Mouse (Mus musculus) MEL (cell line): ENCODE data around the gene Gba2. TPM values are rescaled to one million over a fixed set of nuclear protein-coding genes. Genes with fewer than 3 reads are reported as not detected.

Experiments used
- DNase-seq: peaks from one replicate; pipeline ENCODE4 v3.0.0; 2011; ENCODE audit warnings: low read depth, low spot score
- H3K27ac ChIP-seq: 2 replicates; pipeline ENCODE4 v1.5.1; 2012; ENCODE audit warnings: low read depth, mild to moderate bottlenecking, control low read depth, low read length, moderate library complexity; ENCODE audit not compliant: control insufficient read depth
- H3K27me3 ChIP-seq, 2 experiments: fragments of 150-350 bp in 1 of 2; sonication (generic) in 1 of 2; 2 replicates each; pipeline ENCODE4 v1.6.1; 2012; ENCODE audit warnings: low read length in 2 of 2, mild to moderate bottlenecking in 2 of 2, improper control_type of control experiment in 1 of 2, moderate library complexity in 1 of 2; ENCODE audit not compliant: insufficient read depth in 2 of 2, control insufficient read depth in 1 of 2
- H3K36me3 ChIP-seq, 2 experiments: 2 replicates each; pipeline ENCODE4 v1.6.1; 2012 to 2014; ENCODE audit warnings: low read length in 2 of 2, improper control_type of control experiment in 1 of 2, inconsistent platforms in 1 of 2, mild to moderate bottlenecking in 1 of 2; ENCODE audit not compliant: insufficient read depth in 2 of 2, control insufficient read depth in 1 of 2
- H3K4me1 ChIP-seq, 2 experiments: fragments of 150-350 bp in 1 of 2; sonication (generic) in 1 of 2; 2 replicates each; pipeline ENCODE4 v1.6.1; 2012; ENCODE audit warnings: low read length in 2 of 2, improper control_type of control experiment in 1 of 2, mild to moderate bottlenecking in 1 of 2; ENCODE audit not compliant: insufficient read depth in 2 of 2, control insufficient read depth in 1 of 2
- H3K4me3 ChIP-seq, 2 experiments: fragments of 150-350 bp in 1 of 2; sonication (generic) in 1 of 2; 2 replicates each; pipeline ENCODE4 v1.5.1; 2012; ENCODE audit warnings: low read depth in 2 of 2, low read length in 2 of 2, mild to moderate bottlenecking in 2 of 2, moderate library complexity in 2 of 2, control low read depth in 1 of 2, improper control_type of control experiment in 1 of 2; ENCODE audit not compliant: control insufficient read depth in 1 of 2, insufficient read depth in 1 of 2
- H3K79me2 ChIP-seq: 2 replicates; pipeline ENCODE4 v1.6.1; 2012; ENCODE audit warnings: mild to moderate bottlenecking, low read length, moderate library complexity; ENCODE audit not compliant: control insufficient read depth, poor library complexity, insufficient read depth
- H3K9ac ChIP-seq: 2 replicates; pipeline ENCODE4 v1.6.1; 2012; ENCODE audit warnings: low read depth, mild to moderate bottlenecking, control low read depth, low read length, moderate library complexity; ENCODE audit not compliant: control insufficient read depth, poor library complexity, severe bottlenecking
- H3K9me3 ChIP-seq: fragments of 150-350 bp; sonication (generic); replicated peaks from 2 replicates; pipeline ENCODE4 v1.6.1; 2012; ENCODE audit warnings: mild to moderate bottlenecking, low read length, improper control_type of control experiment, moderate library complexity; ENCODE audit not compliant: insufficient read depth
- CHD1 ChIP-seq: IDR thresholded peaks from 2 replicates; pipeline ENCODE4 v1.6.1; 2012; ENCODE audit warnings: low read depth, mild to moderate bottlenecking, inconsistent platforms, low read length, improper control_type of control experiment
- ELF1 ChIP-seq: IDR thresholded peaks from 2 replicates; pipeline ENCODE4 v1.6.1; 2014; ENCODE audit warnings: low read depth, mild to moderate bottlenecking, inconsistent platforms, low read length, improper control_type of control experiment, moderate library complexity
- ETS1 ChIP-seq: IDR thresholded peaks from 2 replicates; pipeline ENCODE4 v1.6.1; 2012; ENCODE audit warnings: low read depth, mild to moderate bottlenecking, inconsistent platforms, low read length, improper control_type of control experiment, moderate library complexity
- GATA1 ChIP-seq: IDR thresholded peaks from 2 replicates; pipeline ENCODE4 v1.6.1; 2011; ENCODE audit warnings: low read depth, low read length, improper control_type of control experiment
- JUND ChIP-seq: IDR thresholded peaks from 2 replicates; pipeline ENCODE4 v1.6.1; 2011; ENCODE audit warnings: low read depth, mild to moderate bottlenecking, improper control_type of control experiment, low read length
- KAT2A ChIP-seq: conservative IDR thresholded peaks from 2 replicates; pipeline ENCODE4 v1.6.1; 2012; ENCODE audit warnings: low read depth, low read length, improper control_type of control experiment, inconsistent platforms
- MAFK ChIP-seq: IDR thresholded peaks from 2 replicates; pipeline ENCODE4 v1.6.1; 2011; ENCODE audit warnings: low read depth, mild to moderate bottlenecking, low read length, improper control_type of control experiment, borderline replicate concordance
- MEF2A ChIP-seq: IDR thresholded peaks from 2 replicates; pipeline ENCODE4 v1.6.1; 2014; ENCODE audit warnings: low read depth, mild to moderate bottlenecking, inconsistent platforms, low read length, improper control_type of control experiment; ENCODE audit not compliant: poor library complexity, insufficient replicate concordance, severe bottlenecking; ENCODE audit errors: extremely low read depth
- MXI1 ChIP-seq: IDR thresholded peaks from 2 replicates; pipeline ENCODE4 v1.6.1; 2011; ENCODE audit warnings: mild to moderate bottlenecking, low read depth, low read length, improper control_type of control experiment
- MYB ChIP-seq: IDR thresholded peaks from 2 replicates; pipeline ENCODE4 v1.6.1; 2011; ENCODE audit warnings: mild to moderate bottlenecking, low read depth, low read length, improper control_type of control experiment
- MYC ChIP-seq: IDR thresholded peaks from 2 replicates; pipeline ENCODE4 v1.6.1; 2011; ENCODE audit warnings: low read depth, mild to moderate bottlenecking, low read length, improper control_type of control experiment, moderate library complexity
- NELFE ChIP-seq: IDR thresholded peaks from 2 replicates; pipeline ENCODE4 v1.6.1; 2011; ENCODE audit warnings: low read depth, low read length, improper control_type of control experiment
- POLR2A ChIP-seq, 2 experiments: IDR thresholded peaks; 2 replicates each; pipeline ENCODE4 v1.6.1; 2011 to 2012; ENCODE audit warnings: low read length in 2 of 2, mild to moderate bottlenecking in 2 of 2, control low read depth in 1 of 2, improper control_type of control experiment in 1 of 2, low read depth in 1 of 2, moderate library complexity in 1 of 2; ENCODE audit not compliant: control insufficient read depth in 1 of 2, insufficient read depth in 1 of 2, poor library complexity in 1 of 2
- POLR2AphosphoS2 ChIP-seq: IDR thresholded peaks from 2 replicates; pipeline ENCODE4 v1.6.1; 2011; ENCODE audit warnings: low read length, improper control_type of control experiment
- RAD21 ChIP-seq: IDR thresholded peaks from 2 replicates; pipeline ENCODE4 v1.6.1; 2011; ENCODE audit warnings: mild to moderate bottlenecking, low read depth, low read length, improper control_type of control experiment
- RCOR1 ChIP-seq: IDR thresholded peaks from 2 replicates; pipeline ENCODE4 v1.6.1; 2012; ENCODE audit warnings: low read depth, mild to moderate bottlenecking, inconsistent platforms, low read length, improper control_type of control experiment
- SIN3A ChIP-seq: IDR thresholded peaks from 2 replicates; pipeline ENCODE4 v1.6.1; 2012; ENCODE audit warnings: low read length, improper control_type of control experiment, inconsistent platforms
- SMC3 ChIP-seq: IDR thresholded peaks from 2 replicates; pipeline ENCODE4 v1.6.1; 2011; ENCODE audit warnings: low read depth, low read length, improper control_type of control experiment
- TBP ChIP-seq: IDR thresholded peaks from 2 replicates; pipeline ENCODE4 v1.8.0; 2011; ENCODE audit warnings: low read depth, low read length, improper control_type of control experiment
- TCF12 ChIP-seq: IDR thresholded peaks from 2 replicates; pipeline ENCODE4 v1.6.1; 2014; ENCODE audit warnings: low read depth, mild to moderate bottlenecking, inconsistent platforms, low read length, improper control_type of control experiment, moderate library complexity
- USF2 ChIP-seq, 2 experiments: IDR thresholded peaks; 2 replicates each; pipeline ENCODE4 v1.6.1; 2011 to 2012; ENCODE audit warnings: improper control_type of control experiment in 2 of 2, low read length in 2 of 2, borderline replicate concordance in 1 of 2, inconsistent platforms in 1 of 2, low read depth in 1 of 2, mild to moderate bottlenecking in 1 of 2; ENCODE audit not compliant: insufficient read depth in 1 of 2
- ZMIZ1 ChIP-seq: IDR thresholded peaks from 2 replicates; pipeline ENCODE4 v1.6.1; 2012; ENCODE audit warnings: low read depth, mild to moderate bottlenecking, inconsistent platforms, low read length, improper control_type of control experiment, moderate library complexity
- ZNF384 ChIP-seq: IDR thresholded peaks from 2 replicates; pipeline ENCODE4 v1.6.1; 2012; ENCODE audit warnings: low read depth, mild to moderate bottlenecking, inconsistent platforms, low read length, improper control_type of control experiment
- polyA plus RNA-seq, 2 experiments: library from polyadenylated mRNA; stranded (reverse) in 1 of 2; unstranded in 1 of 2; fragments of >175 nt in 1 of 2; fragments of >200 nt in 1 of 2; gene quantifications; 2 replicates each; pipeline versions ENCODE4 v1.2.1 to v1.2.4; 2012; ENCODE audit warnings: low replicate concordance in 2 of 2, low read depth in 1 of 2; ENCODE audit not compliant: insufficient read length in 2 of 2, insufficient read depth in 1 of 2, missing spikeins in 1 of 2
- total RNA-seq: library from RNA; depleted of rRNA; stranded (reverse); fragments of 300-350 nt; gene quantifications from 2 replicates; pipeline ENCODE4 v1.2.3, GENCODE M21; 2012

Gba2 gene
- total and polyA plus RNA-seq, 3 experiments, result 5.7 to 24.9 TPM; not detected in 1

DNA sequence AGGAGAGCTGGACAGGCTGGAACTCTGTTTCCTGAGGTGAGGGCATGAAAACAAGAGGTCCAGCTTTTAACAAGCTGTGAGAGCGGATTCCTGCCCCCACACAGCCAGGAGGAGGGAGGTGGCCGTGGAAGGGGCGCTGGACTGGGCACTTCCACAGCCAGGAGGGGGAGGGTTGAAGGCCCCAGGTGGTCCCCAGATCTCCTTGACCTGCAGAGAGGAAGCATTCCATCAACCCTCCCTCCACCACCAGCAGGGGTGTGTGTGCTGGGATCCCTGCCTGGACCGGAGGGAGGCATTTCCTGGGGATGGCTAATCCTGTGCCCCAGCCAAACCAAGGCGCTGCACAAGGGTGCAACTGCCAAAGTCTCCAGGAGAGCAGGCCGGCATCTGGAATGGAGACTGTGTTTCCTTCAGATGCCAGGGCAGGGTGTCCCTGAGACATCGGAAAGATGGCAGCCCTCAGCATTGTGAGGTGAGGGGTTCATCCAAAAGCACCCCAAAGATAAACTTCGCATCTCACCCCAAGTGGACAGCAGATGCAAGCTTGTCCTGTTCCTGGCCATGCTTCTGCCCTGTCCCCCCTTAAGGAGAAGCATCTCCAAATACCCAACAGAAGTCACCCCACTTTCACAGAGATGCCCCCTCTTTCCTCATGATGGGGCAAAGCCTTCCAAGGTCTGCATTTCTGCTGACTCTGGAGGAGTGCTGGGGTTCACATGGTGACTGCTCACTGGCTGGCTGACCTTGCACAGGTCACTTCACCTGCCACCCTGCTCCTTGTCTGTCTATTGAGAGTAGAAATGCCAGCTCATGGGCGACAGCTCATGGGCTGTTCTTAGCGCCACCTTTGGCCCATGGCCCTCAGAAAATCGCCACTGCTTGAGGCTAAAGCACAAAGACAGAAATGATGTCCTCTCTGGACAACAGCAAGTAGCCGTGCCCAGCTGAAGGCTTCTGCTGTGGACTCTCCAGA is 6.1 kb upstream of the Gba2 start, which contains the start of gene Msmp:
TSS of gene Msmp (minus strand) at position 51 of the 973 bp plus-strand sequence.
- peaks cover 0 to 15% of the 10 kb centered on the region in 2 experiments; a peak in 3 of 4 replicates for H3K4me1 ChIP-seq
- no peaks in the 10 kb centered on the region; the same call in 1 of the 2 replicates for H3K79me2 ChIP-seq
- no peaks in the 10 kb centered on the region for H3K9me3 ChIP-seq
- H3K36me3 ChIP-seq, result peaks cover 0 to 8% of the 10 kb centered on the region in 2 experiments; a peak in 2 of 4 replicates
- H3K4me3 ChIP-seq, result no peak within 1 kb of the TSS
- no peaks in the 10 kb centered on the region for H3K27me3 ChIP-seq
- H3K27ac ChIP-seq, result no peak within 1 kb of the TSS
- no peak for DNase-seq
- TF ChIP-seq NELFE, result no peak
- no peak for TF ChIP-seq MEF2A
- no peak for TF ChIP-seq RCOR1
- no peak for TF ChIP-seq ZNF384
- no peak for TF ChIP-seq MXI1
- TF ChIP-seq TCF12, result no peak
- TF ChIP-seq GATA1, result no peak
- no peak for TF ChIP-seq SIN3A
- TF ChIP-seq TBP, result no peak
- H3K9ac ChIP-seq, result no peak within 1 kb of the TSS

DNA sequence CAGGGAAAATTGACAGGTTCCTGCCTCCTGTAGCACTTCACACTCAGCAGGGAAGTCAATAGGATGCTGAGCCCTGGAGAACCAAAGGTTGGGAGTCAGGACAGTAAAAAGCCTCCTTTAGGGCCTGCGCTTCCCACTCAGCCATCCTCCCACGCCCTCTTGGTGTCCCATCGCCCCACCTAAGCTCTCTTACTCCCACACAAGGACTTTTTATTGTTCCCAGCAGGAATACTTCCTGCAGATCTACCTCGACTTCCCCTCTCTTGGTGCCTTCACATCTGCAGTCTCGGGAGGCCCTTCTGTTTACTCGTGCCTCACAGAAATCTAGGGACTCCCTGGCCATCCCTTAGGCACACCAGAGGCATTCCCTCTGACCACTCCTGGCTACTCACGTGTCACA is 4.7 kb upstream of the Gba2 start:
- Histone ChIP-seq H3K4me1 (peaks cover 2 to 17% of the 10 kb centered on the region in 2 experiments; a peak in 3 of 4 replicates), H3K9me3 (no peaks in the 10 kb centered on the region), H3K79me2 (peaks cover 6% of the 10 kb centered on the region), H3K27me3 (no peaks in the 10 kb centered on the region), H3K36me3 (peaks cover 0 to 9% of the 10 kb centered on the region in 2 experiments; a peak in 2 of 4 replicates), H3K9ac (no peak overlapping the region), H3K4me3 (no peak overlapping the region), H3K27ac (no peak overlapping the region)
- DNase-seq, result no peak
- TF ChIP-seq SIN3A (no peak), ETS1 (no peak), MAFK (no peak), POLR2A (IDR thresholded peaks at IDR 0.05; ENCODE audit: control insufficient read depth in 1 of 2, insufficient read depth in 1 of 2, low read depth in 1 of 2, low read length in 2 of 2, poor library complexity in 1 of 2) (no peak), ZNF384 (no peak), ZMIZ1 (no peak), GATA1 (no peak), ELF1 (no peak), TBP (no peak), SMC3 (no peak), JUND (no peak), RAD21 (no peak), POLR2AphosphoS2 (no peak), KAT2A (no peak), MYC (no peak), CHD1 (no peak), USF2 (IDR thresholded peaks at IDR 0.05; ENCODE audit: borderline replicate concordance in 1 of 2, insufficient read depth in 1 of 2, low read depth in 1 of 2, low read length in 2 of 2) (no peak), MYB (no peak), TCF12 (no peak)
